Mouse (Mus musculus) limb, embryonic 11.5 days (tissue): ENCODE results near the gene Ahnak. TPM values are rescaled to one million over a fixed set of nuclear protein-coding genes. Genes with fewer than 3 reads are reported as not detected.
"Not testable (repeated sequence)": the region's sequence is repeated elsewhere in the genome, so short reads cannot be mapped to it uniquely, and the experiment has no call there.

Source experiments
- ATAC-seq: fragments of 200-750 bp; cut with Nextera tagmentation; 2 replicates; pipeline ENCODE4 v1.8.0; 2017; ENCODE audit warnings: low read depth; ENCODE audit not compliant: insufficient number of reproducible peaks, low FRiP score, low TSS enrichment
- DNase-seq: peaks from one replicate; pipeline ENCODE4 v3.0.0-alpha.2; 2015; ENCODE audit warnings: low spot score
- H3K27ac ChIP-seq: fragments of 300-500 bp; sonication (generic); replicated peaks from 2 replicates; pipeline ENCODE4 v1.5.1; 2014; ENCODE audit warnings: low read depth, mild to moderate bottlenecking, low read length
- H3K27me3 ChIP-seq: fragments of 300-500 bp; sonication (generic); 2 replicates; pipeline ENCODE4 v1.6.1; 2014; ENCODE audit warnings: mild to moderate bottlenecking, low read length, mixed read lengths; ENCODE audit not compliant: control insufficient read depth, insufficient read depth
- H3K36me3 ChIP-seq: fragments of 300-500 bp; sonication (generic); 2 replicates; pipeline ENCODE4 v1.6.1; 2014; ENCODE audit warnings: mild to moderate bottlenecking, low read length, moderate library complexity, mixed read lengths; ENCODE audit not compliant: control insufficient read depth, insufficient read depth
- H3K4me1 ChIP-seq: fragments of 300-500 bp; sonication (generic); 2 replicates; pipeline ENCODE4 v1.6.1; 2014; ENCODE audit warnings: low read length, mixed read lengths; ENCODE audit not compliant: control insufficient read depth, insufficient read depth
- H3K4me2 ChIP-seq: fragments of 300-500 bp; sonication (generic); 2 replicates; pipeline ENCODE4 v1.6.1; 2014; ENCODE audit warnings: low read depth, mild to moderate bottlenecking, moderate library complexity; ENCODE audit not compliant: severe bottlenecking
- H3K4me3 ChIP-seq: fragments of 300-500 bp; sonication (generic); 2 replicates; pipeline ENCODE4 v1.5.1; 2014; ENCODE audit warnings: low read depth, low read length
- H3K9ac ChIP-seq: fragments of 300-500 bp; sonication (generic); 2 replicates; pipeline ENCODE4 v1.6.1; 2014; ENCODE audit warnings: mild to moderate bottlenecking, low read length
- H3K9me3 ChIP-seq: fragments of 300-500 bp; sonication (generic); 2 replicates; pipeline ENCODE4 v1.6.1; 2016; ENCODE audit warnings: low read length; ENCODE audit not compliant: control insufficient read depth
- WGBS: fragments of 180-500 bp; shearing (Covaris S2); extraction: QIAGEN DNeasy Blood & Tissue Kit; methylation state at CpG from one replicate; pipeline ENCODE4 v1.1.7; 2014; 5-methylcytosine and 5-hydroxymethylcytosine counted together
- polyA plus RNA-seq: library from polyadenylated mRNA; unstranded; fragments of >200 nt; fragmentation: Nextera tagmentation; extraction: Ambion mirVana; gene quantifications from 2 replicates; pipeline ENCODE4 v1.2.1, GENCODE M21; 2014

Gene Ahnak
- polyA plus RNA-seq, 1 experiment from 2014 or later: 7.7 TPM

GRCm38 (mm10) chr19:9117275-9117674 lies 128.2 kb downstream of the Ahnak start:
- H3K36me3 ChIP-seq: no peaks in the 10 kb centered on the region; the same call in 1 of the 2 replicates
- no peaks in the 10 kb centered on the region for H3K27me3 ChIP-seq
- H3K4me3 ChIP-seq: no peak overlapping the region
- WGBS: 89% methylated on average over 5 of the region's 5 CpGs
- DNase-seq (no peak), ATAC-seq (no peak)
- H3K4me2 ChIP-seq: no peak overlapping the region
- no peaks in the 10 kb centered on the region for H3K4me1 ChIP-seq
- no peaks in the 10 kb centered on the region for H3K9me3 ChIP-seq
- no peak overlapping the region for H3K27ac ChIP-seq
- no peak overlapping the region for H3K9ac ChIP-seq

- 84% methylated on average over 3 of the region's 3 CpGs for WGBS
Measured at GRCm38 (mm10) chr19:9119655-9120425, 130.8 kb downstream of the Ahnak start.

GRCm38 (mm10) chr19:9122390-9122789 lies 133.3 kb downstream of the Ahnak start:
- WGBS: 89% methylated on average over 1 of the region's 1 CpGs
- no peak overlapping the region for H3K27ac ChIP-seq
- no peak overlapping the region for H3K9ac ChIP-seq
- peak; percentile 13 for DNase-seq
- no peak overlapping the region for H3K4me2 ChIP-seq
- H3K27me3 ChIP-seq: no peaks in the 10 kb centered on the region
- H3K4me1 ChIP-seq: no peaks in the 10 kb centered on the region
- H3K9me3 ChIP-seq: no peaks in the 10 kb centered on the region
- H3K36me3 ChIP-seq: no peaks in the 10 kb centered on the region; the same call in 1 of the 2 replicates
- ATAC-seq: no peak
- no peak overlapping the region for H3K4me3 ChIP-seq

More at GRCm38 (mm10) chr19:9119655-9120425, 130.8 kb downstream of the Ahnak start:
- Histone ChIP-seq H3K4me1 (no peaks in the 10 kb centered on the region), H3K4me2 (no peak overlapping the region), H3K27me3 (no peaks in the 10 kb centered on the region), H3K9me3 (no peaks in the 10 kb centered on the region), H3K4me3 (no peak overlapping the region), H3K9ac (no peak overlapping the region), H3K27ac (no peak overlapping the region), H3K36me3 (no peaks in the 10 kb centered on the region; the same call in 1 of the 2 replicates)
- DNase-seq: no peak
- ATAC-seq: no peak

- not testable (repeated sequence) for H3K9me3 ChIP-seq, H3K27me3 ChIP-seq
Measured at GRCm38 (mm10) chr19:9123986-9124385, 134.9 kb downstream of the Ahnak start.

More at GRCm38 (mm10) chr19:9123986-9124385, 134.9 kb downstream of the Ahnak start:
- H3K36me3 ChIP-seq, H3K4me1 ChIP-seq, H3K27ac ChIP-seq, H3K4me2 ChIP-seq, ATAC-seq, DNase-seq, H3K4me3 ChIP-seq, H3K9ac ChIP-seq: not testable (repeated sequence)
- WGBS: 92% methylated on average over 2 of the region's 2 CpGs

Other genes starting within 250 kb of the Ahnak start
- 0.99 and 1.8 TPM in 2 replicates for gene 1700092M07Rik, start 248.6 kb upstream of the Ahnak start, polyA plus RNA-seq
- 125 and 127 TPM in 2 replicates for gene Stx5a, start 247.9 kb upstream of the Ahnak start, polyA plus RNA-seq
- 228 and 247 TPM in 2 replicates for gene Nxf1, start 232.2 kb upstream of the Ahnak start, polyA plus RNA-seq
- gene Tmem223, start 218.3 kb upstream of the Ahnak start, polyA plus RNA-seq: 183 and 204 TPM in 2 replicates
- gene Tmem179b, start 214.8 kb upstream of the Ahnak start, polyA plus RNA-seq: 49.1 and 51.3 TPM in 2 replicates
- gene Taf6l, start 202.9 kb upstream of the Ahnak start, polyA plus RNA-seq: 22.5 and 23.0 TPM in 2 replicates
- 197 and 206 TPM in 2 replicates for gene Polr2g, start 190.7 kb upstream of the Ahnak start, polyA plus RNA-seq
- gene Zbtb3, start 186.7 kb upstream of the Ahnak start, polyA plus RNA-seq: 4.8 and 5.0 TPM in 2 replicates
- gene Ttc9c, start 170.0 kb upstream of the Ahnak start, polyA plus RNA-seq: 63.3 and 67.1 TPM in 2 replicates
- gene Hnrnpul2, start 169.3 kb upstream of the Ahnak start, polyA plus RNA-seq: 6.9 and 8.0 TPM in 2 replicates
- not detected in 2 replicates for gene AC129217.1, start 159.5 kb upstream of the Ahnak start, polyA plus RNA-seq
- gene Bscl2, start 151.8 kb upstream of the Ahnak start, polyA plus RNA-seq: 34.1 and 35.0 TPM in 2 replicates
- 9.1 and 9.6 TPM in 2 replicates for gene Gng3, start 150.1 kb upstream of the Ahnak start, polyA plus RNA-seq
- gene Lrrn4cl, start 138.5 kb upstream of the Ahnak start, polyA plus RNA-seq: 0.12 and 0.47 TPM in 2 replicates
- gene Ubxn1, start 117.8 kb upstream of the Ahnak start, polyA plus RNA-seq: 186 and 196 TPM in 2 replicates
- gene Uqcc3, start 108.4 kb upstream of the Ahnak start, polyA plus RNA-seq: 53.5 and 60.2 TPM in 2 replicates
- 110 and 128 TPM in 2 replicates for gene Lbhd1, start 105.6 kb upstream of the Ahnak start, polyA plus RNA-seq
- gene Gm49403, start 105.4 kb upstream of the Ahnak start, polyA plus RNA-seq: not detected in 2 replicates
- 127 and 132 TPM in 2 replicates for gene 1810009A15Rik, start 100.4 kb upstream of the Ahnak start, polyA plus RNA-seq
- 0.24 TPM in 1 of 2 replicates, not detected in the other for gene Gm49416, start 100.4 kb upstream of the Ahnak start, polyA plus RNA-seq
- gene Ints5, start 96.3 kb upstream of the Ahnak start, polyA plus RNA-seq: 38.5 and 39.2 TPM in 2 replicates
- 111 and 122 TPM in 2 replicates for gene Ganab, start 91.2 kb upstream of the Ahnak start, polyA plus RNA-seq
- 33.1 and 37.2 TPM in 2 replicates for gene B3gat3, start 68.9 kb upstream of the Ahnak start, polyA plus RNA-seq
- 1.1 and 1.4 TPM in 2 replicates for gene Rom1, start 59.9 kb upstream of the Ahnak start, polyA plus RNA-seq
- 17.9 and 18.0 TPM in 2 replicates for gene Eml3, start 59.7 kb upstream of the Ahnak start, polyA plus RNA-seq
- 58.5 and 62.0 TPM in 2 replicates for gene Mta2, start 47.4 kb upstream of the Ahnak start, polyA plus RNA-seq
- gene Tut1, start 35.4 kb upstream of the Ahnak start, polyA plus RNA-seq: 33.2 and 35.2 TPM in 2 replicates
- 567 and 588 TPM in 2 replicates for gene Eef1g, start 22.2 kb upstream of the Ahnak start, polyA plus RNA-seq
- gene Scgb1a1, start 98.7 kb downstream of the Ahnak start, polyA plus RNA-seq: not detected in 2 replicates
- 19.7 and 22.8 TPM in 2 replicates for gene Asrgl1, start 146.4 kb downstream of the Ahnak start, polyA plus RNA-seq